Mouse (Mus musculus) heart, postnatal 0 days (tissue): ENCODE results near the gene Ksr2.

Source experiments
- CTCF ChIP-seq: IDR thresholded peaks from 2 replicates; pipeline ENCODE4 v1.5.1; 2016; ENCODE audit warnings: antibody characterized with exemption, control low read depth, low read depth
- EP300 ChIP-seq: IDR thresholded peaks from 2 replicates; pipeline ENCODE4 v1.6.1; 2016; ENCODE audit warnings: antibody characterized with exemption, low read depth

GRCm38 (mm10) chr5:117415011-117415912, 1.5 kb downstream of the Ksr2 start:
- TF ChIP-seq CTCF (no peak), EP300 (no peak)
